Mouse (Mus musculus) limb, embryonic 14.5 days (tissue): ENCODE results near the gene Rusc1. TPM values are rescaled to one million over a fixed set of nuclear protein-coding genes. Genes with fewer than 3 reads are reported as not detected.

Source experiments
- ATAC-seq: fragments of 200-750 bp; cut with Nextera tagmentation; 2 replicates; pipeline ENCODE4 v1.8.0; 2017; ENCODE audit warnings: low read depth, moderate number of reproducible peaks, moderate TSS enrichment; ENCODE audit not compliant: low FRiP score
- DNase-seq: peaks from one replicate; pipeline ENCODE4 v3.0.0-alpha.2; 2015; ENCODE audit warnings: low spot score
- H3K27ac ChIP-seq: fragments of 300-500 bp; sonication (generic); replicated peaks from 2 replicates; pipeline ENCODE4 v1.5.1; 2014; ENCODE audit warnings: low read depth, mild to moderate bottlenecking, low read length, moderate library complexity, mixed read lengths
- H3K27me3 ChIP-seq: fragments of 300-500 bp; sonication (generic); 2 replicates; pipeline ENCODE4 v1.6.1; 2014; ENCODE audit warnings: low read length, mixed read lengths; ENCODE audit not compliant: control insufficient read depth, insufficient read depth
- H3K36me3 ChIP-seq: fragments of 300-500 bp; sonication (generic); 2 replicates; pipeline ENCODE4 v1.6.1; 2014; ENCODE audit warnings: mild to moderate bottlenecking, low read length, moderate library complexity, mixed read lengths; ENCODE audit not compliant: control insufficient read depth, insufficient read depth
- H3K4me1 ChIP-seq: fragments of 300-500 bp; sonication (generic); 2 replicates; pipeline ENCODE4 v1.6.1; 2014; ENCODE audit warnings: antibody characterized with exemption, low read length, mixed read lengths; ENCODE audit not compliant: control insufficient read depth, insufficient read depth
- H3K4me2 ChIP-seq: fragments of 300-500 bp; sonication (generic); replicated peaks from 2 replicates; pipeline ENCODE4 v1.6.1; 2014; ENCODE audit warnings: low read depth, mild to moderate bottlenecking, low read length, moderate library complexity; ENCODE audit not compliant: severe bottlenecking
- H3K4me3 ChIP-seq: fragments of 300-500 bp; sonication (generic); replicated peaks from 2 replicates; pipeline ENCODE4 v1.5.1; 2014; ENCODE audit warnings: low read length
- H3K9ac ChIP-seq: fragments of 300-500 bp; sonication (generic); 2 replicates; pipeline ENCODE4 v1.6.1; 2014; ENCODE audit warnings: mild to moderate bottlenecking, low read depth, low read length, moderate library complexity; ENCODE audit not compliant: severe bottlenecking
- H3K9me3 ChIP-seq: fragments of 300-500 bp; sonication (generic); 2 replicates; pipeline ENCODE4 v1.6.1; 2016; ENCODE audit warnings: low read length; ENCODE audit not compliant: control insufficient read depth
- POLR2A ChIP-seq: fragments of 200-500 bp; IDR thresholded peaks from 2 replicates; pipeline ENCODE4 v1.8.0; 2012; ENCODE audit warnings: inconsistent platforms, mild to moderate bottlenecking, moderate library complexity, borderline replicate concordance; ENCODE audit not compliant: insufficient read depth, insufficient read length; ENCODE audit errors: extremely low read depth
- WGBS: fragments of 180-500 bp; shearing (Covaris S2); extraction: QIAGEN DNeasy Blood & Tissue Kit; methylation state at CpG from one replicate; pipeline ENCODE4 v1.1.7; 2014; 5-methylcytosine and 5-hydroxymethylcytosine counted together
- polyA plus RNA-seq, 2 experiments: library from polyadenylated mRNA; depleted of rRNA in 1 of 2; stranded (reverse) in 1 of 2; unstranded in 1 of 2; fragments of >200 nt; fragmentation: Nextera tagmentation in 1 of 2; extraction: Ambion mirVana in 1 of 2; gene quantifications; 2 replicates each; pipeline versions ENCODE4 v1.2.1 to v1.2.3; 2012 to 2014

Rusc1 gene
- polyA plus RNA-seq, 2 experiments, result 24.8 to 56.6 TPM

DNA sequence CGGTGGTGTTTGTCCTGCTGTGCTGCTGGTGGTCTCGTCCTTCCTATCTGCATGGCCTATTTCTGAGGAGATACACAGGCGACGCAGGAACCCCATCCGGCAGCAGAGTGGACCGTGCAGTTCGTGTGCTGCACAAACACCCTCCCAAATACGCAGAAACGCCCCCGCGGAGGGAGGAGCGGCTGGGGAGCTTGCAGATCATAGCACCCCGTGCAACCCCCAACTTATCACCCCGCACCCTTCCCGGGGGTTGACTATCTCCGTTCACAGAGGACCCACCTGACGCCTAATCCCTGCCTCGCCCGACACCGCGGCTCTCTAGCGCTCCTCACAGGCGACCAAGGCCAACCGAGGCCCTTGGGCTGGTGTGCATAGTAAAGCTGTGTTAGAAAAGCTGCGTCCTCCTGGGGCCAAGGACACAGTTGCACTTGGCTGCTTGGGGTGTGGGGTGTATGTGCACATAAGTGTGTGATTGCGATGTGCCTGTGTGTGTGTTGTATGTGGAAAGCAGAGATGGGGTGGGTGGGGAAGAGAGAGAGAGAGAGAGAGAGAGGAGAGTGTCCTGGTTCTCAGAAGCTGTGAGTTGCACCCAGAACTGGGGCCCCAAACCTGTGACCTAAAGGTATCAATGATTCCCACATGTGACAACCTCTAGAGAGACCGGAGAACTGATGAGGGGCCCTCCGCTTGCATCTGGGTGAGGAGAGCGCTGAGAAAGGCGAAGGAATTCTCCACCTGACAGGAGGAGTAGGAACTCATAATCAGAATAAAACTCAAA is 39.4 kb upstream of the Rusc1 start:
- peak overlapping the region; percentile 32 for H3K4me3 ChIP-seq
- no peaks in the 10 kb centered on the region; the same call in 1 of the 2 replicates for H3K4me1 ChIP-seq
- peak overlapping the region; percentile 54 for H3K4me2 ChIP-seq
- H3K9ac ChIP-seq, result peak overlapping the region; percentile 48
- ATAC-seq, result peak; percentile 30; the same call in 1 of the 2 replicates
- no peaks in the 10 kb centered on the region for H3K27me3 ChIP-seq
- H3K27ac ChIP-seq, result no peak overlapping the region
- 14% methylated on average over 30 of the region's 30 CpGs for WGBS
- no peak for TF ChIP-seq POLR2A
- H3K9me3 ChIP-seq, result no peaks in the 10 kb centered on the region
- H3K36me3 ChIP-seq, result no peaks in the 10 kb centered on the region
- no peak for DNase-seq

- Histone ChIP-seq H3K4me3 (peak overlapping the region; percentile 32; the same call in 1 of the 2 replicates), H3K36me3 (no peaks in the 10 kb centered on the region), H3K27ac (no peak overlapping the region), H3K4me1 (no peaks in the 10 kb centered on the region; the same call in 1 of the 2 replicates), H3K9ac (0 out of 2 replicates have a peak overlapping the region, but pooled peaks have one; percentile 48), H3K27me3 (no peaks in the 10 kb centered on the region), H3K9me3 (no peaks in the 10 kb centered on the region), H3K4me2 (peak overlapping the region; percentile 54)
- ATAC-seq (no peak), DNase-seq (no peak)
- no peak for TF ChIP-seq POLR2A
- WGBS, result 47% methylated on average over 4 of the region's 4 CpGs
Observed at GRCm38 (mm10) chr3:89131816-89132215, 38.7 kb upstream of the Rusc1 start.

DNA sequence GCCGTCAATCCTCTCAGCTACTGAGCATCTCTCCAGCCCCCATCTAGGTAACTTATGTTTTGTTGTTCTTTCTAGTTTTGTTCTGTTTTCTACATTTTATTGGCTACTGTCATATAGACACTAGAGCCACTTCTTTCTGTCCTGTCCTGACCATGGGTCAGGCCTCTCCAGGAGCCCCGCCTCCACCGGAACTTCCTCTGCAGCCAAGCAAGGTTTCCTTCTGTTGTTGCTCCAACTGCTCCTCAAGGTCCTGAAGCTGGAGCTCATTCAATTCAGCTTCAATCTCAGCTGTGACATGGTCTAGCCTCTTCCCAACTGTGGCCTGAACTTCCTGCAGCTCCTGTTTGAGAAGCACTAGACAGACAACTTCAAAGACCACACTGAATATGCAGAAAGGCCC is 36.8 kb upstream of the Rusc1 start:
- no peak for TF ChIP-seq POLR2A
- H3K27ac ChIP-seq, result no peak overlapping the region
- DNase-seq, result no peak
- H3K4me1 ChIP-seq, result no peaks in the 10 kb centered on the region; the same call in 1 of the 2 replicates
- H3K9ac ChIP-seq, result no peak overlapping the region
- no peak for ATAC-seq
- H3K4me2 ChIP-seq, result no peak overlapping the region
- no peak overlapping the region for H3K4me3 ChIP-seq
- H3K36me3 ChIP-seq, result no peaks in the 10 kb centered on the region
- H3K27me3 ChIP-seq, result no peaks in the 10 kb centered on the region
- 94% methylated on average over 3 of the region's 3 CpGs for WGBS
- no peaks in the 10 kb centered on the region for H3K9me3 ChIP-seq

DNA sequence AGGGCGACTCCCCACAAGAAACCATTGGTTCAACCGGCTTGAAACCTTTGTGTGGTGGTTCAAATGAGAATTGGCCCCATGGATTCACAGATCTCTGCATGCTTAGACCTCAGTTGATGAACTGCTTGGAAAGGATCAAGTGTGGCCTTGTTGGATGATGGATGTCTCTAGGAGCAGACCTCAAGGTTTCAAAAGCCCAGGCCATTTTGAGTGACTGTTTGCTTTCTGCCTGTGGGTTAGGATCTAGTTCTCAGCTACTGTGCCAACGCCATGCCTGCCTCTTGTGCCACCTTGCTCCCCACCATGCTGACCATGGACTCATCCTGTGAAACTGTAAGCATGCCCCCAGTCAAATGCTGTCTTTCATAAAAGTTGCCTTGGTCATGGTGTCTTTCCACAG is 32.9 kb upstream of the Rusc1 start:
- Histone ChIP-seq H3K36me3 (no peaks in the 10 kb centered on the region), H3K9me3 (no peaks in the 10 kb centered on the region), H3K27ac (no peak overlapping the region), H3K27me3 (no peaks in the 10 kb centered on the region), H3K4me2 (no peak overlapping the region), H3K9ac (no peak overlapping the region), H3K4me1 (no peaks in the 10 kb centered on the region), H3K4me3 (no peak overlapping the region)
- DNase-seq (no peak), ATAC-seq (no peak)
- no peak for TF ChIP-seq POLR2A
- 89% methylated on average over 3 of the region's 3 CpGs for WGBS

DNA sequence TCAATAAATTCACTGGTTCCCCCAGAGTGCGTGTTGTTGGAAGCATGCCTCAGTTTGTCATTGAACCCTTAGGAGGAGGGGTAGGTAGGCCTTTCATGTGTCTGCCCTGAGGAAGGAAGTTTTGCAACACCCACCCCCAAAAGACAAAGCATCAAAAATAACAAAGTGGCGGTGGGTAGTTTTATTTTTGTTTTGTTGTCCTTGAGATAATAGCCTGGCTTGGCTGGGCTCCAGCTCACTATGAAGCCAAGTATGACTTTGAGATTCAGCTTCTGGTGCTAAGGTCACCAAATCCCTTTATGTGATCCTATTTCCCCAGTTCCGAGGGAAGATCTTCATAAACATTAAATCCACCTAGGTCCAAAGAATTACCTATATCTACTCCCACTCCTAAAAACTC is 31.1 kb upstream of the Rusc1 start:
- H3K4me3 ChIP-seq, result no peak overlapping the region
- no peak overlapping the region for H3K27ac ChIP-seq
- H3K9ac ChIP-seq, result no peak overlapping the region
- DNase-seq, result no peak
- H3K4me1 ChIP-seq, result no peaks in the 10 kb centered on the region
- no peaks in the 10 kb centered on the region for H3K36me3 ChIP-seq
- TF ChIP-seq POLR2A, result no peak
- ATAC-seq, result no peak
- H3K4me2 ChIP-seq, result no peak overlapping the region
- 75% methylated on average over 3 of the region's 3 CpGs for WGBS
- H3K9me3 ChIP-seq, result no peaks in the 10 kb centered on the region
- H3K27me3 ChIP-seq, result no peaks in the 10 kb centered on the region
